Mouse (Mus musculus): ENCODE results near the gene Arhgef15. TPM values are rescaled to one million over a fixed set of nuclear protein-coding genes. Genes with fewer than 3 reads are reported as not detected.

The Arhgef15 gene
- polyA plus RNA-seq, 1 experiment, result 4.5 TPM

DNA sequence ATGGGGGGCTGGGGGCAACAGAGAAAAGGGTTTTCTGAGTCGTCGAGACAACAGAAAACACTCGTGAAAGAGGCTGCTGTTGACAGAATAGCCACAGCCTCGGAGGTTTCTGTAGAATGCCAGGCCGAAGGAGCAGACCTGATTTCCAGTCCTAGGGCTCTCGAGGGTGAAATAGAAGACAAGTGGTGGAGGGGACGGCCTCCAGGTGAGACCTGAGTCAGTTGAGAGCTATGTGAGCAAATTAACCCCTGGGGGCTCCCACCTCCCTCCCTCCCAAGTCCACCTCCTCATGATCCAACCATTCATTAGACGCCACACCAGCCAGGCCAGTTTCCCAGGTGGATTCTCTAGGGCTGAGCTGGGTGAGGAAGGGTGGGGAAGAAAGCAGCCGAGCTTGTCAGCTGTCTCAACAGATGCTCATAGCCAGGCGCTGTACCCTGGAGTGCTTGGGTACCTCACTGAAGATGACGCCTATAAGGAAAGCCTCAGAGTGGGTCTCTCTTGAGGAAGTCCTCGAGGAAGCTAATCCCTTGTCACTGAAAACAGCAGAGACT is 63.3 kb downstream of the Arhgef15 start:
- TF ChIP-seq CTCF (IDR thresholded peaks at IDR 0.05; ENCODE audit: control insufficient read depth, insufficient read depth, low read length), result no peak
- no peak for TF ChIP-seq POLR2A (IDR thresholded peaks at IDR 0.05; ENCODE audit: borderline replicate concordance, control insufficient read depth, low read depth, low read length)
- Histone ChIP-seq H3K4me1 (ENCODE audit: control insufficient read depth, insufficient read depth, low read length) (no peaks in the 10 kb centered on the region), H3K4me3 (replicated peaks; ENCODE audit: control insufficient read depth, low read depth, low read length) (no peak overlapping the region), H3K27ac (ENCODE audit: control insufficient read depth, insufficient read depth, low read depth, low read length, poor library complexity) (no peak overlapping the region)
- 75% methylated on average over 12 of the region's 12 CpGs for WGBS

Other genes with a start within 250 kb of the Arhgef15 start
- 21.2 and 25.6 TPM in 2 replicates for gene Ndel1, start 85.6 kb downstream of the Arhgef15 start, polyA plus RNA-seq (2011; ENCODE audit: insufficient read depth, insufficient read length, low replicate concordance, missing spikeins)
- 1.4 TPM in 1 of 2 replicates, not detected in the other for gene Rnf222, start 68.9 kb downstream of the Arhgef15 start, polyA plus RNA-seq (2011; ENCODE audit: insufficient read depth, insufficient read length, low replicate concordance, missing spikeins)
- gene Rpl26, start 55.9 kb downstream of the Arhgef15 start, polyA plus RNA-seq (2011; ENCODE audit: insufficient read depth, insufficient read length, low replicate concordance, missing spikeins), result 2,007 and 3,389 TPM in 2 replicates
- gene Odf4, start 30.4 kb downstream of the Arhgef15 start, polyA plus RNA-seq (2011; ENCODE audit: insufficient read depth, insufficient read length, low replicate concordance, missing spikeins), result not detected in 2 replicates
- 1.6 and 2.9 TPM in 2 replicates for gene Slc25a35, start 10.7 kb upstream of the Arhgef15 start, polyA plus RNA-seq (2011; ENCODE audit: insufficient read depth, insufficient read length, low replicate concordance, missing spikeins)
- gene Rangrf, start 17.7 kb upstream of the Arhgef15 start, polyA plus RNA-seq (2011; ENCODE audit: insufficient read depth, insufficient read length, low replicate concordance, missing spikeins), result 18.3 and 38.3 TPM in 2 replicates
- 26.1 and 34.4 TPM in 2 replicates for gene Pfas, start 51.0 kb upstream of the Arhgef15 start, polyA plus RNA-seq (2011; ENCODE audit: insufficient read depth, insufficient read length, low replicate concordance, missing spikeins)
- 19.0 and 38.1 TPM in 2 replicates for gene Ctc1, start 58.4 kb upstream of the Arhgef15 start, polyA plus RNA-seq (2011; ENCODE audit: insufficient read depth, insufficient read length, low replicate concordance, missing spikeins)
- gene Aurkb, start 88.2 kb upstream of the Arhgef15 start, polyA plus RNA-seq (2011; ENCODE audit: insufficient read depth, insufficient read length, low replicate concordance, missing spikeins), result 53.2 and 100 TPM in 2 replicates
- gene Borcs6, start 102.2 kb upstream of the Arhgef15 start, polyA plus RNA-seq (2011; ENCODE audit: insufficient read depth, insufficient read length, low replicate concordance, missing spikeins), result 16.4 and 18.4 TPM in 2 replicates
- gene Tmem107, start 113.3 kb upstream of the Arhgef15 start, polyA plus RNA-seq (2011; ENCODE audit: insufficient read depth, insufficient read length, low replicate concordance, missing spikeins), result 16.3 and 31.0 TPM in 2 replicates
- 50.5 and 55.9 TPM in 2 replicates for gene Vamp2, start 131.0 kb upstream of the Arhgef15 start, polyA plus RNA-seq (2011; ENCODE audit: insufficient read depth, insufficient read length, low replicate concordance, missing spikeins)
- 28.8 and 46.2 TPM in 2 replicates for gene Per1, start 137.7 kb upstream of the Arhgef15 start, polyA plus RNA-seq (2011; ENCODE audit: insufficient read depth, insufficient read length, low replicate concordance, missing spikeins)
- 1.1 TPM in 1 of 2 replicates, not detected in the other for gene Hes7, start 162.9 kb upstream of the Arhgef15 start, polyA plus RNA-seq (2011; ENCODE audit: insufficient read depth, insufficient read length, low replicate concordance, missing spikeins)
- not detected in 2 replicates for gene 9130213A22Rik, start 165.1 kb upstream of the Arhgef15 start, polyA plus RNA-seq (2011; ENCODE audit: insufficient read depth, insufficient read length, low replicate concordance, missing spikeins)
- gene Aloxe3, start 168.4 kb upstream of the Arhgef15 start, polyA plus RNA-seq (2011; ENCODE audit: insufficient read depth, insufficient read length, low replicate concordance, missing spikeins), result 0.82 TPM in 1 of 2 replicates, not detected in the other
- not detected in 2 replicates for gene Alox12b, start 199.5 kb upstream of the Arhgef15 start, polyA plus RNA-seq (2011; ENCODE audit: insufficient read depth, insufficient read length, low replicate concordance, missing spikeins)
- not detected in 2 replicates for gene Alox8, start 240.4 kb upstream of the Arhgef15 start, polyA plus RNA-seq (2011; ENCODE audit: insufficient read depth, insufficient read length, low replicate concordance, missing spikeins)

Measured in bone marrow, adult 2 months (tissue).